Mouse (Mus musculus) forebrain, postnatal 0 days (tissue): Measurements from ENCODE around the gene Ubl5. TPM values are rescaled to one million over a fixed set of nuclear protein-coding genes. Genes with fewer than 3 reads are reported as not detected.
"Not testable (repeated sequence)": the region's sequence is repeated elsewhere in the genome, so short reads cannot be mapped to it uniquely, and the experiment has no call there.

ENCODE experiments used
- ATAC-seq: fragments of 200-750 bp; cut with Nextera tagmentation; 2 replicates; pipeline ENCODE4 v1.8.0; 2017; ENCODE audit warnings: mild to moderate bottlenecking, moderate library complexity
- DNase-seq: peaks from one replicate; pipeline ENCODE4 v3.0.0-alpha.2; 2015
- H3K27ac ChIP-seq: fragments of 300-500 bp; sonication (generic); 2 replicates; pipeline ENCODE4 v1.5.1; 2014; ENCODE audit warnings: low read depth, mild to moderate bottlenecking, antibody characterized with exemption, low read length, moderate library complexity, mixed read lengths
- H3K27me3 ChIP-seq: fragments of 300-500 bp; sonication (generic); 2 replicates; pipeline ENCODE4 v1.6.1; 2014; ENCODE audit warnings: mild to moderate bottlenecking, low read length, mixed read lengths; ENCODE audit not compliant: insufficient read depth
- H3K36me3 ChIP-seq: fragments of 300-500 bp; sonication (generic); 2 replicates; pipeline ENCODE4 v1.6.1; 2014; ENCODE audit warnings: mild to moderate bottlenecking, moderate library complexity; ENCODE audit not compliant: insufficient read depth
- H3K4me1 ChIP-seq: fragments of 300-500 bp; sonication (generic); 2 replicates; pipeline ENCODE4 v1.6.1; 2014; ENCODE audit warnings: antibody characterized with exemption; ENCODE audit not compliant: insufficient read depth
- H3K4me2 ChIP-seq: fragments of 300-500 bp; sonication (generic); 2 replicates; pipeline ENCODE4 v1.6.1; 2014; ENCODE audit warnings: low read depth, mild to moderate bottlenecking, moderate library complexity
- H3K4me3 ChIP-seq: fragments of 300-500 bp; sonication (generic); 2 replicates; pipeline ENCODE4 v1.5.1; 2014; ENCODE audit warnings: low read depth, low read length, mixed read lengths
- H3K9ac ChIP-seq: fragments of 300-500 bp; sonication (generic); 2 replicates; pipeline ENCODE4 v1.6.1; 2014; ENCODE audit warnings: mild to moderate bottlenecking
- H3K9me3 ChIP-seq: fragments of 300-500 bp; sonication (generic); 2 replicates; pipeline ENCODE4 v1.6.1; 2016; ENCODE audit warnings: low read length
- CTCF ChIP-seq: sonication (generic); IDR thresholded peaks from 2 replicates; pipeline ENCODE4 v1.5.1; 2016; ENCODE audit warnings: antibody characterized with exemption, control low read depth, low read depth
- WGBS: fragments of 180-500 bp; shearing (Covaris S2); extraction: QIAGEN DNeasy Blood & Tissue Kit; methylation state at CpG from one replicate; pipeline ENCODE4 v1.1.7; 2014; 5-methylcytosine and 5-hydroxymethylcytosine counted together
- polyA plus RNA-seq: library from polyadenylated mRNA; unstranded; fragments of >200 nt; fragmentation: Nextera tagmentation; extraction: Ambion mirVana; gene quantifications from 2 replicates; pipeline ENCODE4 v1.2.1, GENCODE M21; 2015
- total RNA-seq: library from RNA; depleted of rRNA; stranded (reverse); fragments of >200 nt; gene quantifications from 2 replicates; pipeline ENCODE4 v1.2.3, GENCODE M21; 2014

The Ubl5 gene
- total and polyA plus RNA-seq, 2 experiments from 2014 or later: 166 to 533 TPM

GRCm38 (mm10) chr9:20682389-20682722 is 39.7 kb downstream of the Ubl5 start:
- 16% methylated on average over 2 of the region's 2 CpGs for WGBS
- Histone ChIP-seq H3K9me3 (no peaks in the 10 kb centered on the region), H3K27ac (no peak overlapping the region; the same call in 1 of the 2 replicates), H3K4me3 (no peak overlapping the region), H3K4me2 (no peak overlapping the region), H3K9ac (no peak overlapping the region), H3K27me3 (no peaks in the 10 kb centered on the region), H3K36me3 (no peaks in the 10 kb centered on the region), H3K4me1 (no peaks in the 10 kb centered on the region)
- no peak for DNase-seq
- no peak for TF ChIP-seq CTCF
- ATAC-seq: no peak

- 41% methylated on average over 16 of the region's 17 CpGs for WGBS
- Histone ChIP-seq H3K4me1 (no peaks in the 10 kb centered on the region), H3K9me3 (no peaks in the 10 kb centered on the region), H3K9ac (no peak overlapping the region), H3K27me3 (no peaks in the 10 kb centered on the region), H3K27ac (no peak overlapping the region), H3K4me2 (no peak overlapping the region), H3K4me3 (no peak overlapping the region), H3K36me3 (no peaks in the 10 kb centered on the region)
- no peak for DNase-seq
- TF ChIP-seq CTCF: no peak
- no peak; the same call in 1 of the 2 replicates for ATAC-seq
Measured at GRCm38 (mm10) chr9:20685081-20685861, 42.6 kb downstream of the Ubl5 start.

DNA sequence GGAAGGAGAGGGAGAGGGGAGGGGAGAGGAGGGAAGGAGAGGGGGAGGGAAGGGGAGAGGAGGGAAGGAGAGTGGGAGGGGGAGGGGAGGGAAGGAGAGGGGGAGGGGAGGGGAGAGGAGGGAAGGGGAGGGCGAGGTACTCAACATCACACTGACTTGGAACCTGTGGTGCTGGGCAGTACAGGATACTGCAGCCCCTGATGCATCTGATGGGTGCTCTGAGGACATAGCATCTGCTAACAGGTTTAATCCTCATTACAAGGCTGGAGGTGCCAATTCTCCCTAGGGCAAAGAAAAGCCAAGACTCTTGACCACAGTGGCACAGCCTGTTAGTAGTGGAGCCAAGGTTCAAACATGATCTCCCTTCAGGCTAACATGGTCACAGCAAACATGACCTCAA is 46.7 kb downstream of the Ubl5 start:
- DNase-seq (no peak), ATAC-seq (no peak)
- Histone ChIP-seq H3K36me3 (no peaks in the 10 kb centered on the region), H3K27ac (no peak overlapping the region), H3K9ac (no peak overlapping the region), H3K4me2 (no peak overlapping the region), H3K4me1 (no peaks in the 10 kb centered on the region), H3K27me3 (no peaks in the 10 kb centered on the region), H3K9me3 (no peaks in the 10 kb centered on the region), H3K4me3 (no peak overlapping the region)
- 78% methylated on average over 1 of the region's 1 CpGs for WGBS
- TF ChIP-seq CTCF: no peak

GRCm38 (mm10) chr9:20689913-20690312 is 47.2 kb downstream of the Ubl5 start:
- no peaks in the 10 kb centered on the region for H3K9me3 ChIP-seq
- H3K9ac ChIP-seq: no peak overlapping the region
- H3K36me3 ChIP-seq: no peaks in the 10 kb centered on the region
- no peaks in the 10 kb centered on the region for H3K27me3 ChIP-seq
- 9% methylated on average over 4 of the region's 4 CpGs for WGBS
- H3K27ac ChIP-seq: no peak overlapping the region
- ATAC-seq: no peak
- no peak for TF ChIP-seq CTCF
- no peak overlapping the region for H3K4me3 ChIP-seq
- H3K4me1 ChIP-seq: no peaks in the 10 kb centered on the region
- H3K4me2 ChIP-seq: no peak overlapping the region
- no peak for DNase-seq

DNA sequence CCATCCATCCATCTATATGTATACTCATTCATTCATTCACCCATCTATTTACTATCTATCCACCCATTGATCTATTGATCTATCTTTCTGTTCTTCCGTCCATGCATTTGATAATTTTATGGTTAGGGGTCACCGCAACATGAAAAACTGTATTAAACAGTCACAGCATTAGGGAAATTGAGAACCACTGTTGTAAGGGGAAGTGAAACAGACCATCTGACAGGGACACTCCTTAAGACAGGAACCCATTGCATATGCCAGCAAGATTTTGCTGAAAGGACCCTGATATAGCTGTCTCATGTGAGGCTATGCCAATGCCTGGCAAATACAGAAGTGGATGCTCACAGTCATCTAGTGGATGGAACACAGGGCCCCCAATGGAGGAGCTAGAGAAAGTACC is 47.8 kb downstream of the Ubl5 start:
- H3K27me3 ChIP-seq, H3K9me3 ChIP-seq, DNase-seq, H3K36me3 ChIP-seq, H3K27ac ChIP-seq, H3K4me1 ChIP-seq, H3K4me3 ChIP-seq, ATAC-seq, H3K4me2 ChIP-seq, H3K9ac ChIP-seq: not testable (repeated sequence)
- WGBS: 93% methylated on average over 2 of the region's 2 CpGs

DNA sequence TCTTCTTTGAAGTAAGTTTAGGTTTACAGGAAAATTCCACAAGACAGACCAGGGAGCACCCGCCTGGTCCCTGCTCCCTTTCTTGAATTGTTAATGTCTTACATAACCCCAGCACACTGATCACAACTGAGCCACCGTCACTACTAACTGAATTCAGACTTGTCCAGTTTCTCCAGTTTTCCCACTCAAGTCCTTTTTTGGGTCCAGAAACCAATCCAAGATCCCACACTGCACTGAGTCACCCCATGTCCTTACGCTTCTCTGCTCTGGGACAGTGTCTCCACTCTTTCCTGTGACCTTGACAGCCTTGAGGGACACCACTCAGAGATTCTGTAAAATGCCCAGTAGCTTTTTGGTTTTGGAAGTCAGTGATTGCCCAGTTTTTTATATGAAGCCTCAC is 50.2 kb downstream of the Ubl5 start:
- no peak overlapping the region for H3K9ac ChIP-seq
- H3K9me3 ChIP-seq: no peaks in the 10 kb centered on the region
- no peak for DNase-seq
- H3K27ac ChIP-seq: no peak overlapping the region
- no peak for ATAC-seq
- H3K4me2 ChIP-seq: no peak overlapping the region
- H3K36me3 ChIP-seq: no peaks in the 10 kb centered on the region
- no peak overlapping the region for H3K4me3 ChIP-seq
- H3K4me1 ChIP-seq: no peaks in the 10 kb centered on the region
- no peak for TF ChIP-seq CTCF
- H3K27me3 ChIP-seq: no peaks in the 10 kb centered on the region
- WGBS: 93% methylated on average over 3 of the region's 3 CpGs

GRCm38 (mm10) chr9:20694721-20695235 is 52.1 kb downstream of the Ubl5 start:
- ATAC-seq (no peak), DNase-seq (no peak)
- Histone ChIP-seq H3K4me2 (peak overlapping the region; percentile 39), H3K9me3 (no peaks in the 10 kb centered on the region), H3K9ac (0 out of 2 replicates have a peak overlapping the region, but pooled peaks have one; percentile 33), H3K27ac (no peak overlapping the region), H3K36me3 (no peaks in the 10 kb centered on the region), H3K4me3 (0 out of 2 replicates have a peak overlapping the region, but pooled peaks have one; percentile 4), H3K27me3 (no peaks in the 10 kb centered on the region), H3K4me1 (no peaks in the 10 kb centered on the region)
- 9% methylated on average over 25 of the region's 25 CpGs for WGBS
- TF ChIP-seq CTCF: no peak
